Mouse (Mus musculus): ENCODE data around the gene Olfr723.
"Not testable (repeated sequence)": the region's sequence is repeated elsewhere in the genome, so short reads cannot be mapped to it uniquely, and the experiment has no call there.

Gene Olfr723

DNA sequence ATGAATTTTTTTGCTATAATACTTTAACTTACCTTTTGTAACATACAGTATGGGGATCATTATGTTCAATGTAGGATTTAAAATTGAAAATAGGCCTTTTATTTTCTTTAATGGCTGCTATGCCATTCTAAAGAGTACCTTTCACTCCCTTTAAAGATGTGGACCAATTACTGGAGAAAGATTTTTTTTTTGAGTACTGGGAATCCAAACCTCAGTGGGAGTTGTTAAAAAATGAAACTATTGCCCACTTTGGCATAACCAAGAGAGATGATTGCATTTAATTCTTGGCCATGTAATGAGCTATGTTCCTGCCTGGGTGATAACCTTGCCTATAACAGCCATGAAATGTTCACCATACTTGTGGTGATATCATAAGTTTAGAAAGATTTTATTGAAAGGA is at the start of gene Olfr723:
TSS of gene Olfr723 (minus strand) at position 101 of the 400 bp plus-strand sequence.
- not testable (repeated sequence) for DNase-seq (ENCODE audit: low spot score)

DNA sequence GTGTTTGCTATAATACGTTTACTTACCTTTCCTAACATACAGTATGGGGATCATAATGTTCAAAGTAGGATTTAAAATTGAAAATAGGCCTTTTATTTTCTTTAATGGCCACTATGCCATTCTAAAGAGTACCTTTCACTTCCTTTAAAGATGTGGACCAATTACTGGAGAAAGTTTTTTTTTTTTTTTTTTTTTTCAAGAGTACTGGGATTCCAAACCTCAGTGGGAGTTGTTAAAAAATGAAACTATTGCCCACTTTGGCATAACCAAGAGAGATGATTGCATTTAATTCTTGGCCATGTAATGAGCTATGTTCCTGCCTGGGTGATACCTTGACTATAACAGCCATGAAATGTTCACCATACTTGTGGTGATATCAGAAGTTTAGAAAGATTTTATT is 31.6 kb upstream of the Olfr723 start, which contains the start of gene Olfr724:
TSS of gene Olfr724 (minus strand) at position 101 of the 400 bp plus-strand sequence.
- not testable (repeated sequence) for DNase-seq (ENCODE audit: low spot score)

DNA sequence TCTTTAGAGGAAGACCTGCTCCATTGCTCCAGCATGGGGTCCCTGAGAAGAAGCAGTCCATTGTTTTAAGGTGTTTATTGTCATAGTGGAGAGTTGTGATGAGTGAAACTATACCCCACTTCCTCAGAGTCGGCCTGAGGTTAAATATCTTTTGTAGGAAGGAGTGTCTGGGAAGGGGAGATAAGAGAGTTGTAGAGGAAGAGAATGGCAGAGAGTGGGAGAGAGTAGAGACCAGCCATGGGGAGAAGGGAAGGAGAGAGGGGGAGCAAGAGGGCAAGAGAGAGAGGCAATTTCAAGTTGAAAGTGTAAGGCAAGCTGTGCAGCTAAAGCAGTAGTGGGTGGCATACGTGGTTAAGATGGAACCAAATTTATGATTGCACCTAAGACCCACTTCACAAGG is 24.3 kb upstream of the Olfr723 start:
- no peak for DNase-seq (ENCODE audit: low spot score)

DNA sequence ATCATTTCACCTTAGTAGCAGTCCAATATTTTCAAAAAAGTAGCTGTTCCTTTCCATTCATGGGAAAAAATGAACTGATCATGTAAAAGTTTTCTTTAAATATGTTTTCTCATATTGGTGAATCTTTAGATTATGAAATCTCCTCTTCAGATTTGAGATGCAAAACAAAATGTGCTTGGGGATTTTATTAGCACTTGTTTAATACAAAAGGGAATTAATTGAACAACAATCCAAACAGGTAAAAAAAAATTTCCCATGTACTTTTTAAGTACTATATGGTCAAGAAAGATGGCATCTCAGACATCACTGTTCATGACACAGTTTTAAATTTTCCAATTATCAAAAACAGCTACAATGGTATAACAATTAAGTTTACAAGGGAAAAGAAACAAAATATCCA is 29.7 kb downstream of the Olfr723 start, which contains the start of gene Olfr722:
TSS of gene Olfr722 (minus strand) at position 101 of the 400 bp plus-strand sequence.
- DNase-seq (ENCODE audit: low spot score) = no peak

Measured in spleen, adult 12 weeks (tissue).